Mouse (Mus musculus) liver, embryonic 13.5 days (tissue): ENCODE measurements around the gene Abat. TPM values are rescaled to one million over a fixed set of nuclear protein-coding genes. Genes with fewer than 3 reads are reported as not detected.
A peak's percentile ranks its signal among the peaks of the same experiment; 100 is the strongest.

Experiments used
- ATAC-seq: fragments of 200-750 bp; cut with Nextera tagmentation; 2 replicates; pipeline ENCODE4 v1.8.0; 2017; ENCODE audit warnings: low read depth, mild to moderate bottlenecking, moderate number of reproducible peaks, moderate library complexity
- DNase-seq: peaks from one replicate; pipeline ENCODE4 v3.0.0; 2022
- H3K27ac ChIP-seq: fragments of 300-500 bp; sonication (generic); 2 replicates; pipeline ENCODE4 v1.5.1; 2015; ENCODE audit warnings: moderate library complexity, mild to moderate bottlenecking, inconsistent platforms
- H3K27me3 ChIP-seq: fragments of 300-500 bp; sonication (generic); 2 replicates; pipeline ENCODE4 v1.6.1; 2015; ENCODE audit warnings: mild to moderate bottlenecking, inconsistent platforms
- H3K36me3 ChIP-seq: fragments of 300-500 bp; sonication (generic); 2 replicates; pipeline ENCODE4 v1.6.1; 2015; ENCODE audit warnings: mild to moderate bottlenecking, inconsistent platforms
- H3K4me1 ChIP-seq: fragments of 300-500 bp; sonication (generic); replicated peaks from 2 replicates; pipeline ENCODE4 v1.6.1; 2015; ENCODE audit warnings: inconsistent platforms
- H3K4me2 ChIP-seq: fragments of 300-500 bp; sonication (generic); 2 replicates; pipeline ENCODE4 v1.6.1; 2015; ENCODE audit warnings: inconsistent platforms, mild to moderate bottlenecking, moderate library complexity
- H3K4me3 ChIP-seq: fragments of 300-500 bp; sonication (generic); replicated peaks from 2 replicates; pipeline ENCODE4 v1.5.1; 2015; ENCODE audit warnings: mild to moderate bottlenecking, inconsistent platforms
- H3K9ac ChIP-seq: fragments of 300-500 bp; sonication (generic); 2 replicates; pipeline ENCODE4 v1.6.1; 2015; ENCODE audit warnings: mild to moderate bottlenecking, inconsistent platforms
- H3K9me3 ChIP-seq: fragments of 300-500 bp; sonication (generic); replicated peaks from 2 replicates; pipeline ENCODE4 v1.6.1; 2016; ENCODE audit warnings: inconsistent platforms
- WGBS: fragments of 180-500 bp; shearing (Covaris S2); methylation state at CpG from one replicate; pipeline ENCODE4 v1.1.7; 2015; ENCODE audit not compliant: insufficient replicate concordance; 5-methylcytosine and 5-hydroxymethylcytosine counted together
- polyA plus RNA-seq: library from polyadenylated mRNA; unstranded; fragments of >200 nt; fragmentation: Nextera tagmentation; extraction: Ambion mirVana; gene quantifications from 2 replicates; pipeline ENCODE4 v1.2.1, GENCODE M21; 2015

Gene Abat
- polyA plus RNA-seq, 1 experiment from 2014 or later, result 17.1 TPM

DNA sequence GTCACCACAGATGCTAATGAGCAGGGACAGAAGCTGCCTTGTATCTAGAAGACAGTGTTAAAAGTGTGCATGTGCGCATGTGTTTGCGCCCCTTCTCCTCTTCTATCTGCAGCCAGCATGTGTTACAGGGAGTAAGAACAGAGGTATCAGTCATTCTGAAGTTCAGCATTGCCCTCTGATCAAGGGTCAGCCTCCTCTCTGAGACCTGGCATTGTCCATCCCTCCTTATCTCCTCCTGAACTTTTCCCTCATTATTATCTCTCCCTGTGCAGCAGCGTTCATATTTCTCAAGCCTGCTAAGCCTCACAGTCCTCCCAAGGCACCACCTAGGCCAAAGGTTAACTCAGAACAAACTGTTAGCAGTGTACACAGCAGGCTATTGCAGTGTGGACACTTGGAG, 90.6 kb downstream of the Abat start:
- ATAC-seq (peak; percentile 86), DNase-seq (peak; percentile 20)
- Histone ChIP-seq H3K27me3 (no peaks in the 10 kb centered on the region), H3K27ac (peak overlapping the region; percentile 59), H3K9ac (no peak overlapping the region), H3K4me2 (no peak overlapping the region), H3K36me3 (peaks cover 2% of the 10 kb centered on the region; the same call in 1 of the 2 replicates), H3K9me3 (no peaks in the 10 kb centered on the region), H3K4me1 (peaks cover 19% of the 10 kb centered on the region), H3K4me3 (no peak overlapping the region)
- 43% methylated on average over 3 of the region's 3 CpGs for WGBS

GRCm38 (mm10) chr16:8610397-8610796, 97.2 kb downstream of the Abat start:
- no peak overlapping the region for H3K27ac ChIP-seq
- no peaks in the 10 kb centered on the region for H3K9me3 ChIP-seq
- H3K4me2 ChIP-seq, result no peak overlapping the region
- H3K36me3 ChIP-seq, result peaks cover 5% of the 10 kb centered on the region; the same call in 1 of the 2 replicates
- no peaks in the 10 kb centered on the region for H3K27me3 ChIP-seq
- DNase-seq (no peak), ATAC-seq (no peak)
- WGBS, result 48% methylated on average over 3 of the region's 3 CpGs
- H3K9ac ChIP-seq, result no peak overlapping the region
- H3K4me1 ChIP-seq, result peaks cover 41% of the 10 kb centered on the region
- H3K4me3 ChIP-seq, result no peak overlapping the region

GRCm38 (mm10) chr16:8612214-8613005, 99.2 kb downstream of the Abat start:
- Histone ChIP-seq H3K36me3 (peaks cover 5% of the 10 kb centered on the region; the same call in 1 of the 2 replicates), H3K4me3 (peak overlapping the region; percentile 29), H3K27ac (peak overlapping the region; percentile 94), H3K4me1 (peaks cover 41% of the 10 kb centered on the region), H3K9me3 (no peaks in the 10 kb centered on the region), H3K4me2 (peak overlapping the region; percentile 60), H3K9ac (peak overlapping the region; percentile 54), H3K27me3 (no peaks in the 10 kb centered on the region)
- ATAC-seq (peak; percentile 99), DNase-seq (peak; percentile 81)
- WGBS, result 60% methylated on average over 8 of the region's 8 CpGs

GRCm38 (mm10) chr16:8613039-8613438, 99.8 kb downstream of the Abat start:
- Histone ChIP-seq H3K9ac (peak overlapping the region; percentile 54), H3K4me2 (peak overlapping the region; percentile 60), H3K27me3 (no peaks in the 10 kb centered on the region), H3K4me3 (peak overlapping the region; percentile 29), H3K27ac (peak overlapping the region; percentile 94), H3K36me3 (peaks cover 5% of the 10 kb centered on the region; the same call in 1 of the 2 replicates), H3K4me1 (peaks cover 41% of the 10 kb centered on the region), H3K9me3 (no peaks in the 10 kb centered on the region)
- 54% methylated on average over 4 of the region's 4 CpGs for WGBS
- ATAC-seq (peak; percentile 71), DNase-seq (peak; percentile 22)

DNA sequence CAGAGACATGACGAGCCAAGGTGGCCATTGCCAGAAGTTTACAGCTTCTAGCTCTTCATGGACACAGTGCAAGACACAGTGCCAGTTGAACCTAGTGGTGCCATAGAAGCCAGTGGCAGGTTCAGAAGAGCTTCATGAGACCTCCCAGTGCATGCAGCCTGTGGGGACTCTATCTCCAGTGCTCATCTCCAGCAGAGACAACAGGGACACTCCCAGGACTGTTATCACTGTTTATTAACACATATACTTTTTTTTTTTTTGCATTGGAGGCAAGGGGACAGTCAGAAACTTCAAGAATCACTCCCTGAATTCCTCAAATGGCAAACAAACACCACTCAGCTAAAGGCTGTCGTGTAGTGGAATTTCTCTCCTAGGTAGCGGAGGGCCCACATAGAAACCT, 100.2 kb downstream of the Abat start:
- WGBS, result 64% methylated on average over 3 of the region's 3 CpGs
- ATAC-seq, result peak; percentile 32
- peak overlapping the region; percentile 29 for H3K4me3 ChIP-seq
- peaks cover 41% of the 10 kb centered on the region for H3K4me1 ChIP-seq
- peak overlapping the region; percentile 94 for H3K27ac ChIP-seq
- no peaks in the 10 kb centered on the region for H3K27me3 ChIP-seq
- H3K4me2 ChIP-seq, result peak overlapping the region; percentile 60
- H3K9ac ChIP-seq, result peak overlapping the region; percentile 54
- peaks cover 5% of the 10 kb centered on the region; the same call in 1 of the 2 replicates for H3K36me3 ChIP-seq
- no peaks in the 10 kb centered on the region for H3K9me3 ChIP-seq
- DNase-seq, result peak; percentile 17

GRCm38 (mm10) chr16:8619659-8620314, 106.6 kb downstream of the Abat start:
- DNase-seq (no peak), ATAC-seq (no peak)
- Histone ChIP-seq H3K9me3 (no peaks in the 10 kb centered on the region), H3K27me3 (no peaks in the 10 kb centered on the region), H3K36me3 (0 out of 2 replicates have a peak, but pooled peaks cover 4% of the 10 kb centered on the region), H3K27ac (no peak overlapping the region), H3K4me2 (no peak overlapping the region), H3K9ac (no peak overlapping the region), H3K4me3 (no peak overlapping the region), H3K4me1 (peaks cover 4% of the 10 kb centered on the region; the same call in 1 of the 2 replicates)
- WGBS, result 72% methylated on average over 10 of the region's 10 CpGs

DNA sequence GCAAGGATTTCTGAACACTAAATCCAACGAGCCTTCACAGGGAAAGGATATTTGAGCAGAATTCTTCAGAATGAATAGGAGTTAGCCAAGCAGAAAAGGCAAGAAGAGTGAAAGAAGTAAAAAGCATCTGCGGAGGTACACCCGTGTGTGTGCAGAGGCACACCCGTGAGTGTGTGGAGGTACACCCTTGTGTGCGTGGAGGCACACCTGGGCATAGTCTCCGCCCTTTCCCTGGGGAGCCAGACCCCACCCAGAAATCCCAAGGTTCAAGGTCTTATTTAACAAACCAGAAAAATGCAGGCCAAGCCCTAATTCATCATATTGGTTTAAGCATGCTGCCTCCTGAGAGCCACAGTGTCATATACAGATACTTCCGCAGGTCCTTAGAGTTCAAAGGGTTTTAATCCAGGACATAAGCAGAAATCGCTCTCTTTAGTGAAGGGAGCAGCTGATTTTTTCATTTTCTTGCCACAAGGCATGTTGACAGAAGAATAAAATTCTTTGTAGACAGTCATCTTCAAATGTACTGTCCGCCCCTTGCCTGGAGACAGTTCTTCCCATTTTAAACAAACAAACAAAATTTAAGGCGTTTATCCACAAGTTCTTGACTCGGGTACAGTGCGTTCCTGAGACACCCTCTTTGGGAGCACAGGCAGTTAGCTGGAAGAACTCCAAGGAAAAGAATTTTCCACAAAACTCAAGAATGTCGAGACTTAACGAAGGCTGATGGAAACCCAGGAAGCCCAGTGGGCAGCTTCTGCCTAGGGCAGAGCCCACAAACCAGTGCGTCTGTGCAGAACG, 107.3 kb downstream of the Abat start:
- Histone ChIP-seq H3K36me3 (0 out of 2 replicates have a peak, but pooled peaks cover 4% of the 10 kb centered on the region), H3K4me2 (no peak overlapping the region), H3K9ac (no peak overlapping the region), H3K4me1 (peaks cover 4% of the 10 kb centered on the region; the same call in 1 of the 2 replicates), H3K9me3 (no peaks in the 10 kb centered on the region), H3K4me3 (no peak overlapping the region), H3K27ac (no peak overlapping the region), H3K27me3 (no peaks in the 10 kb centered on the region)
- ATAC-seq, result no peak
- DNase-seq, result no peak
- WGBS, result 76% methylated on average over 16 of the region's 16 CpGs

DNA sequence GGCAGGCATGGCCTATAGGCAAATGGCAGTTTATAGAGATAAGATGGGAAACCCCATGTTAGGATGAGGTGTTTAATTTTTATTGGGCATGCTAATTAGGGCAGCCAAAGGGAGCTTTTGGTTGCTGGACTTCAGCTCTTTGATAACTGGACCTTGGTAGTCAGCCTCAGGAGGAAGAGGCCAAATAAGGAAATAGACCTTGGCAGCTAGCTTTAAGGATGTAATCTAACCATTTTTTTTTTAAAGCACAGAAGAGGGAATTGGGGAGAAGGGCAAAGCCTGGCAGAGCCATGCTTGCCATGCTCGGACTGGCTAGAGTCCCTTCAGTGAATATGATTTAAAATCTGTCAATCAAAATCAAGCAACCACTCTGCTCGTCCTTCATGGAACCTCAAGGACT, 117.2 kb downstream of the Abat start:
- Histone ChIP-seq H3K4me3 (no peak overlapping the region), H3K36me3 (peaks cover 38% of the 10 kb centered on the region), H3K4me1 (peaks cover 15% of the 10 kb centered on the region; the same call in 1 of the 2 replicates), H3K27me3 (no peaks in the 10 kb centered on the region), H3K27ac (no peak overlapping the region), H3K9me3 (no peaks in the 10 kb centered on the region), H3K4me2 (no peak overlapping the region), H3K9ac (no peak overlapping the region)
- ATAC-seq, result no peak
- WGBS, result 63% methylated on average over 2 of the region's 2 CpGs
- no peak for DNase-seq

DNA sequence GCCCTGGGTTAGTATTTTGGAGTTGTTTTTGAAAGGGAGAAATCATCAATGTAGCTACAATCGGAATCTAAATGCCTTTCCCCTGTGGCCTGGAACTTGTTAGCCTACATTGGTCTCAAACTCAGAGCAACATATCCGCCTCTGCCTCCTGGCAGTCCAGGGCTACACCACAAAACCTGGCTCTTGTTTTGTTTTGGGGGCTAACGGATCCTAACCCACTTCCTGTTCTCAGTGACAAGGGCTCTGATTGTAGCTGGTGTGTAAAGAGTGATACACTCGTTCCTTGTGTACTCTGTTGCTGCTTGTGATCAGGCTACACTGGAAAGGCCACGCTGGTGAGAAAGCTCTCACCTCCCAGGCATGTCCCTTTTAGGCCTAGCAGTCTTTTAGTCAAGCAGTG, 118.2 kb downstream of the Abat start:
- Histone ChIP-seq H3K4me1 (peaks cover 25% of the 10 kb centered on the region), H3K4me3 (no peak overlapping the region), H3K27ac (no peak overlapping the region), H3K4me2 (no peak overlapping the region), H3K27me3 (no peaks in the 10 kb centered on the region), H3K9me3 (no peaks in the 10 kb centered on the region), H3K9ac (no peak overlapping the region), H3K36me3 (peaks cover 46% of the 10 kb centered on the region)
- ATAC-seq, result no peak
- no peak for DNase-seq
- 52% methylated on average over 5 of the region's 5 CpGs for WGBS

DNA sequence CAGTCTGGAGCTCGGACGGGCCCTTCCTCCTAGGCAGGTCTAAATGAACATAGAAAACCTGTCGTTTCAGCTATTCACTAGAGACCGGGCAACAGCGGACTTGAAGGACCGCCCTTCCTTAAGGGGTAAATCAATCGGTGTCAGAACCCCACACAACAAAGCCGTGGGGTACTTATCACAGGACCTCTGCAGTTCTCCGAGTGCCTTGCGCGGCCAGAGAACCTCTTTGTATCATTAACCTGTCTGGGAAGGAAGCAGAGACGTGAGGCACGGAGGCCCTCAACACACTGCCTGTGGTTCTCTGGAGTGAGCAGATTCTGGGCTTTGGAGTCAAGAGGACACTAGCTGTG, 123.6 kb downstream of the Abat start:
- H3K36me3 ChIP-seq, result peaks cover 57% of the 10 kb centered on the region
- ATAC-seq, result peak; percentile 29
- H3K27ac ChIP-seq, result peak overlapping the region; percentile 93
- peak overlapping the region; percentile 80 for H3K4me3 ChIP-seq
- no peaks in the 10 kb centered on the region for H3K9me3 ChIP-seq
- H3K27me3 ChIP-seq, result no peaks in the 10 kb centered on the region
- peaks cover 61% of the 10 kb centered on the region for H3K4me1 ChIP-seq
- WGBS, result under 1% methylated on average over 13 of the region's 13 CpGs
- no peak for DNase-seq
- peak overlapping the region; percentile 90 for H3K9ac ChIP-seq
- peak overlapping the region; percentile 90 for H3K4me2 ChIP-seq
